Mouse (Mus musculus): ENCODE results near the gene Tec.
"Not testable (repeated sequence)": the region's sequence is repeated elsewhere in the genome, so short reads cannot be mapped to it uniquely, and the experiment has no call there.

Tec gene

DNA sequence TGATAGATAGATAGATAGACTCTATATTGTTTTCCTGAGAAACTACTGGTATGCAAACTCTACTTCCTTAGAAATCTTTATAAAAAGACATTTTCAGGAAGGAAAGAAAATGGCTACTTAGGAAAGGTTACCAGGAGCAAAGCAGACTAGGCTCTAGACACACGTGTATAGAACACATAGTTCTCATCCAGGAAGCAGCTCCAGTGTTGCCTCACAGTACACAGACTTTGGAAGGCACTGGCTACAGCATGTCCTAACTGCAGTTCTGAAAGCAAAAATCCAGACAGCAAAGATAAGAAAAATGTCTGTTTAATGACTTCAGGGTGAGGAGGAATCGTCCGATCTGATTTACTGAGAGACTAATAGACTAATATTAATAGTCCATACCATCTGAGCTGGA is 41.8 kb downstream of the Tec start:
- DNase-seq (ENCODE audit: low spot score in 2 of 2) = no peak

DNA sequence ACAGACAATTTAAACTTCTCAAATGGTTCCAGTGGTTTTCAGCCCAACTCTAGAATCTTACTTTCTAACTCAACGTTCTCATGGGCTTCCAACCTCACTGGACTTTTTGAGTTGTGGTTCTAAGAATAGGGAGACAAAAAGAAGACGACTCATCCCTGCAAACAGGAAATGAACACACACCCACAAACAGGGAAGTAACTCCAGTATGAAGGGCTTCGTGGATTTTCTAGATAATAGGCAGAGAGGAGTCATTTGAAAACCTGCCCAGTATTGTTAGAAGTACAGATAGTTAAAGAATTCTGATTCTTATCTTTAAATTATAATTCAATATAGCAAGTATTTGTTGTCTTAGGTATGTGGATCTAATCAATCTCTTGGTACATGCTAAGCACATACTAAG is 47.6 kb downstream of the Tec start:
- DNase-seq (ENCODE audit: low spot score in 2 of 2) = no peak

DNA sequence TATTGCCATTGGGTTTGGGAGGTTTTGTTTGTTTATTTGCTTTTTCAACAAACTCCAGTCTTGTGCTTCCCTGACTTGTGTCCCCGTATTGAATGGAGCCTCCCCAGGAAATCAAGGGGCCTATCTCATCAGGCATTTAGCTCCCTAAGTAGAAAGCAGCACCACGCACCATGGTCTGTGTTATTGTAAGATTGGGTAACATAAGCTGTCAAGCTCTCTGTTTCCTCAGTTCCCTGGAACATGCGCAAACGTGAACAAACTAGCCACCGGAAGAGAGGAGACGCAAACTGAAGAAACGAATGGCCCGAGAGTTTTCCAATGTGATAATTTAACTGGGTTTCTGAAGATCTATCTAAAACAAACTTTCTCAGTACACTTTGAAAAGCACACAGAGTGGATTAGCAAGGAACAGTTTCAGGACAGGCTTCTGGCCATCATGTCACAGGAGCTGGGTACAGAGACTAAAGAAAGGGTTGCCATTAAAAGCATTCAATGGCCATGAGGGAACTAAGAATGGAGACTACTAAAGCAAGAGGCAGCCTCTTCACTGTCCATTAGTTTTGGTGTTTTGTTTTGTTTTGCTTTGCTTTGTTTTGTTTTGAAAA is 48.1 kb downstream of the Tec start:
- no peak for DNase-seq (ENCODE audit: low spot score in 2 of 2)

DNA sequence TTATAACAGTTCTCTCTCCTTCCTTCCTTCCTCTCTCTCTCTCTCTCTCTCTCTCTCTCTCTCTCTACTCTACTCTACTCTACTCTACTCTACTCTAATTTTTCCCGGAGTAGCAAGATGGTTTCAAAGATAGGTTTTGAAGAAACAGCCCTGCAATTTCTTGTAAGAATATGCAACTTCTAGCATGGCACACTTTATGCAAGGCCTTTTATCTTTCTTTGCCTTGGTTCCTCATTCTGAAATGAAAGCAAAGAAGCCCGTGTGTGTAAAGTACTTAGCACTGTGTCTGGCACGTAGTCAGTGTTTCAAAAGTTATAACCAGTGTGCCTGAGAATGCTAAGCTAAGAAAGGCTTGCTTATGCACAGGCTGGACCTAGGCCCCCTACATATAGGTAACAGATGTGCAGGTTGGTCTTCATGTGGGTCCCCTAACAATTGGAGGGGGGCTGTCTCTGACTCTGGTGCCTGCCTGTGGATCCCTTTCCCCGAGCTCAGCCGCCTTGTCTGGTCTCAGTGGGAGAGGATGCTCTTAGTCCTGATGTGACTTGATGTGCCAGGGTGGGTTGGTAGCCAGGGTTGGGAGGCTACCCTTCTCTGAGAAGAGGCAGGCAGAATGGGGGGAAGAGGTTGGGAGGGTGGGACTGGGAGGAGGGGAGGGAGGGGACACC is 49.6 kb downstream of the Tec start:
- no peak for DNase-seq (ENCODE audit: low spot score in 2 of 2)

DNA sequence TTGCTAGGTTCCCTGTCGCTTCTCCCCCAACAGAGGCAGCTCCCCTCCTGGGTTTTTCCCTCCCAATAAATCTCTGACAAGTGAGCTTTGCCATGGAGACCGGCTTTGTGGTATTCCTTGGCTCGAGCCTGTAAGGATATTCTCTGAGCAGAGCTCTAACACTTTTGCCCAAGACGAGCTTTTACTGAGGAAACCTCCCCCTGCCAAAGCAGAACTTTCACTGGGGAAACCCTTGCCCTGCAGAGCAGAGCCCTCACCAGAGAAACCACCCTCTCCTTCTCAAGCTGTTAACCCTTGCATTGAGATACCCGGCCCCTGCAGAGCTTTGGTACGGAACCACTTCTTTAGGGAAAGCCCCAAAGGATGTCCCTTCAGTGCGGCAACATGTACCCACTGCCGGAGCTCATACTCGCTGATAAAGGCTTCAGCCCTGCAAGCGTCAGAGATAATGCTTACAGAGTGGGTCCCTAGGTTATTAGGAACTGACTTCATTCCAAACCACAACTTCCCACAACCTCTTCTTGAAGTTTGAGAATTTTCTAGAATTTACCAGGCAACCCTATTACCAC is 50.7 kb downstream of the Tec start:
- DNase-seq (ENCODE audit: low spot score in 2 of 2) = no peak

DNA sequence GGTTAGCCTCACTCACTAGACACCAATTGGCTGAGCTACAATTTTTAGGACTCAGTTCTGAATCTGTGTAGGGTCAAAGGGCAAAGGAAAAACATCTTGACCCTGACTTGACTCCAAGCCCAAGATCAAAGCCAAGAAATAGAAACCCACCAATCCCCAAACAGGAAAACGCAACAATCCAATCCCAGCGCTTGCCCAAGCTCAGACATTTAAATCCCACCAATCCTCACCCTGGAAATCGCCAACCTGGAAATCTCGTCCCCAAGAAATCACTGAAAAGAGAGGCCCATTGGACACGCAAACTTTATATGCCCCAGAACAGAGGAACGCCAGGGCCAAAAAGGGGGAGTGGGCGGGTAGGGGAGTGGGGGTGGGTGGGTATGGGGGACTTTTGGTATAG is 51.3 kb downstream of the Tec start:
- not testable (repeated sequence) for DNase-seq (ENCODE audit: low spot score in 2 of 2)

DNA sequence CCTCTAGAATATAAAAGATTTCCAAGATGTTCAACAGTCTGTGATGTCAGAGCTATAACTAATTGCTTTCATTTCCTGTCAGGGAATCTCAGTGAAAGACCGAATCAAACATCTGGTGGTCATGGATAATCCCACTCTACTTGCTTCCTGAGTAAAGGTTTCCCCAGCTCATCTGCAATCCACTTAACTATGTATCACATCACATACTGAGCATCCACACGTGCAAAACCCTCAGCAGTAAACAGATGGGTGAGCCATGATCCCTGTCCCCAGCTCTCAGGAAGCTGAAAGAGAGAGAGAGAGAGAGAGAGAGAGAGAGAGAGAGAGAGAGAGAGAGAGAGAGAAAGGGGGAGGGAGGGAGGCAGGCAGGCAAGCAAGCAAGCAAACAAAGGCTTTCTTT is 51.8 kb downstream of the Tec start:
- DNase-seq (ENCODE audit: low spot score in 2 of 2) = no peak

DNA sequence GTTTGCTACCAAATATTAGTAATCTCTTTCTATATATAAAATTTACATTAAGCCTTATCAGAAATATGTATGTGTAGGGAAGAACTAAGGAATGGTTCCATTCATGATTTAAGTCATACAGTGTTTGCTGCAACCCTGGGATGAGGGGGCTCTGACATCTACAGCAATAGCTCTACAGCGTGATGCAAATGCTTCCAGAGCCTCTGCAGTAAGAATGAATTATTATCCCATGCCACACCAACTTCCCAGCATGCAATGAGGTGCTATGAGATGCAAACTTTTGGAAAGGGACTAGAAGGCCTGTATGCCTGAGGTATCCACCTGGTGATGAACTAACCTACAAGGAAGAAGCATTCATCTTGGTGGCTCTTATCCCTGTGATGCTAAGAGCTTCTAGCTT is 52.2 kb downstream of the Tec start:
- DNase-seq (ENCODE audit: low spot score in 2 of 2) = no peak

DNA sequence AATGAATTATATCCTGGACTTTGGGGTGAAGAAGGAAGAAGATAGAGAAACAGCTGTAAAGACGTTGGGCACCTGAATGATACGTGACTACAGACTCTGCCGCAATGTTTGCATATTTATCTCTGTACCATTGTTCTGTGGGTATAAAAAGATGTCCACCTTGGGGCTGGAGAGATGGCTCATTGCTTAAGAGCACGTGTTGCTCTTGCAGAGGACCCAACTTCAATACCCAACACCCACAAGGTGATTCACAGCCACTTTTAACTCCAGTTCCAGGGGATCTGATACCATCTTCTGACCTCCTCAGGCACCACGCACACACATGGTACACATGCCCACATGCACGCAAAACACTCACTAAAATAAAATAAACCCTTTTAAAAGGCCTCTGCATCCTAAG is 52.9 kb downstream of the Tec start:
- no peak for DNase-seq (ENCODE audit: low spot score in 2 of 2)

DNA sequence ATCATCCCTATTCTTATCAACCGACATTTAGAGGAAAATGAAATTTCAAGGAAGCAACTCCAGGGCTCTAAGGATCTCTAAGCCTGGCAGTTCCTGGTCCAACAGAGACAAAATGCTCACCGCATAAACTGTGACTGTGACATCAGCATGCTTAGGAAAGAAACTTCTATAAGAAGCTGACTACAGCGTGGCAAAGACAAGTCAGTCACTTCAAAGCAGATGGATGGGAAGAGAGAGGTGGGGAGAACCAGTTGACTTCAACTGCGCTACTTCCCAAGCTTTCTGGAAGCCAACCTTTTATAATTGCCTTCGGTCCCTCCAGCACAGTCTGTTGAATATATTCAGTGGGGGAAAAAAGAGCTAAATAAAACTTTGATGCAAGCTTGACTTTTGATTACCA is 54.2 kb downstream of the Tec start:
- no peak for DNase-seq (ENCODE audit: low spot score in 2 of 2)

DNA sequence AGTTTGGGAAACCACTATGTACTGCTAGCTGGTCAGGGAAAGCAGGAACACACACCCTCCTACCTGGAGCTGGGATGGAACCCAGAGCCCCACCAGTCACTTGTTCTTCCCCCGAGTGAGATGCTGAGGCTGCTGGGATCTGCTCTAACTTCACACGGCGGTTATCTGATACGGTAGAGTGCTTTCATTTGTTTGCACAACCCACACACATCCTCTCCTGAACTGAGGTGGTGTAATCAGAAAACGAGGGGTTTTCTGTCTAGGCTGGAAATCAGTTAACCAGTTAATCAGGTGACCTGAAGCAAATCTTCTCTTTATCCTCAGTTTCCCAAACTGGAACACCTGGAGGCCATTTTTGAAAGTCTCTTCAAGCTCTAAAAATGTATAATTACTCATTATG is 55.4 kb downstream of the Tec start:
- no peak for DNase-seq (ENCODE audit: low spot score in 2 of 2)

DNA sequence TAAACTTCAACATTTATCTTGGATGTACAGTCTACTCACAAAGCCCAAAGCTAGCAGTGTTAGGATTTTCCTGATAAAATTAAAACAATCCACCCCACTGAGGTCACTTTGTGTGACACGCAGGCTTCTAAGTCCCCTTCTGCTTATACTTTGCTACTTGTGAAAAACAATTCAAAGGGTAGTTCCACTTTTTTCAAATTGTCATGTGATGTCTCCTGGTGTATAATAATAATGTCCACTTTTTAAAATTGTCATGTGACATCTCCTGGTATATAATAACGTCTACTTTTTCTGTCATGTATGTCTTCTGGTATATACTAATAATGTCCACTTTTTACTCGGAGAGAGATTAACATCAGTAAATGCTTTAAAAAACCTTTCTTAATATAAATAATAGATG is 56.0 kb downstream of the Tec start:
- DNase-seq (ENCODE audit: low spot score in 2 of 2) = no peak

DNA sequence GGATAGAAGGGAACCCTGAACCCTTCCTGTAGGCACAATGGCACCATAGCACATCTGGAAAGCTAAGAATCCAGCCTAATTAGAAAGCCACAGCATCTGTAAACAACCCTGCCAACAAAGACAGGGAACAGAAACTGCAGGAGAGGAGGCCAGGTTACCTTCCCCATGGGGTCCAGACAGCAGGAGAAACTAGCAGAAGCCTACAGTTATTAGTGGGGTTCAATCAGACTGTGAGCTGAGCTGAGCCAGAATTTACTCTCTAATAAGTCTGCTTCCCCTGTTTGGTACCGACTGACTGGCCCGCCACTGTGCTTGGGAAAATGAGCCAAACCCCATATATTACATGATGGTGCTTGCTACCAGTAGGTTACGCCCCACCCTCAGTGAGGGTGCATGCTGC is 56.9 kb downstream of the Tec start:
- no peak for DNase-seq (ENCODE audit: low spot score in 2 of 2)

DNA sequence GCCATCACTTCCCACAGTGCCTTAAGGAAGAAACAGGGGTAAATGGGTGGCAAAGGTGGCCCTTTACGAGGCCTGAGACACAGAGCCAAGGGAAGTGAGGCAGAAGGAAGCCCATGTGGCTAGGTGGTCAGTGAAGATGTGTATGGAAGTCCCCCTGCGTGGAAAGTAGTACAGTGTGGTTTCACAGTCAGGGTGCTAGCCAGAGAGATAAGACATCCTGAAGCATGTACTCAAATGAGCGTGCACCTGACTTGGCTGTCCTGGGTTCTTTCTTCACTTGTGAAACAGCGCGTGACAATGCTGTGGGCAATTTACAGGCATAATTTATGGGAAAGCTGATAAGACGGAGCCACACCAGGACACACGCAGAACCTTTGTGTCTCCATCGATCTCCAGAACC is 57.3 kb downstream of the Tec start:
- no peak for DNase-seq (ENCODE audit: low spot score in 2 of 2)

DNA sequence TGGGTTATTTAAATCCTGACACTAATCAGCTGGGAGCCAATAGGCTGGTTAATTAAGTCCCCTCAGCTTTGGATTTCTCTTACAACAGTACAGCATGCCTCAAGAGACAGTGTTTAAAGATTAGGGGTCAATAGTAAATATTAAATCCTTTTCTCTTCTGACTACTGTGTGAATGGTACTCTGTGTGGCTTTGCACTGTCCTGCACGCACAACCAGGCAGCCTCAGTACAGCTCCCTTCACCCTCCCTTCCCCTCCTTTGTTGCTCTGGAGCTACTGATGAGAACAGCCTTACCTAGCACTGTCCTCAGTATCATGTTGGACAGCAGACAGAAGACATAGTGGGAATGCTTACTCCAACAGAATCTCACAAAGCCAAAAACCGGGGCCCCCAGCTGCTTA is 58.8 kb downstream of the Tec start:
- no peak for DNase-seq (ENCODE audit: low spot score in 2 of 2)

DNA sequence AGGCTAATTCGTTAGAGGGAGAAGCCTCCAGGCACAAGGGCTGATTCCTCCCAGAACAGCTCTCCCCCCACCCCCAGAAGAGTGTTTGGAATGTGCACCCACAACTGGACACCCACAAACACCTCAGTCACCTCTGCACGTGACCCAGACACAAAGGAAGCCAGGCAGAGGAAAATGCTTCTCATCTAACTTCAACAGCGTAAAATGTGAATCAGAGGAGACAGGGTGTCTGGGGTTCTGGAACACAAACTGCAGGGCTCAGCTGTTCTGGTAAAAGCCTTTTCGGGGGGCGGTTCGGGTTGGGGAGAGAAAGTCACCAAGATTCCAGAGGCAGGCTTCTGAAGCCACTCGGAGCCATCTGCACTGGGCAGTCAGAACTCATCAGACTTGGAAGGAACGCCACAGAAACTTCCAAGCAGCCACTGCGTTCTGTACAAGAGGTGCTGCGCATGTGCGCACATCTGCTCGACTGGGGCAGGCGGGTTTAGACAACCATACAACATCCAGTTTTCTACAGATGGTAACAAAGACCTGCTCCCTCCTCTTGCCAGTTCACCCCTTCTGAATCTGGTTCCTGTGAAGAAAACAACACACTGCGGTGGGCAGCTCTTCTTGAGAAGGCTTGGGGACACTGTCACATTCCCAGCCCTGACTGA is 59.7 kb downstream of the Tec start:
- no peak for DNase-seq (ENCODE audit: low spot score in 2 of 2)

DNA sequence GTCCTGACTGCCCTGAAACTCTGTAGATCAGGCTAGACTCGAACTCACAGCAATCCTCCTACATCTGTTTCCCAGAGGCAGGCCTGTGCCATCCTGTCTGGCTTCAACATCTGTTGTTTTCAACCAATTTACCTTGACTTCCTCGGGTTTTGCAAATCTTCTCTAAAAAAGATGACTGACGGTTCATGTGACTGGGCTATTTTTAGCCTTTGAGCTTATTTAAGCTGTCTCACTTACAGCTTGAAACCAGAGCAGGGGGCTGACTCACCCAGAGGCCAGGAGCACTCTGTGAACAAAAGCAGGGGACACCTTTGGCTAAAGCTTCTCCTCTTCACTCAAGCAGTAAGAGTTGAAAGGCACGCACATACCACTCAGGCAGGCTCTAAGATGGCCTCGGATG is 65.4 kb downstream of the Tec start:
- DNase-seq (ENCODE audit: low spot score in 2 of 2) = no peak

DNA sequence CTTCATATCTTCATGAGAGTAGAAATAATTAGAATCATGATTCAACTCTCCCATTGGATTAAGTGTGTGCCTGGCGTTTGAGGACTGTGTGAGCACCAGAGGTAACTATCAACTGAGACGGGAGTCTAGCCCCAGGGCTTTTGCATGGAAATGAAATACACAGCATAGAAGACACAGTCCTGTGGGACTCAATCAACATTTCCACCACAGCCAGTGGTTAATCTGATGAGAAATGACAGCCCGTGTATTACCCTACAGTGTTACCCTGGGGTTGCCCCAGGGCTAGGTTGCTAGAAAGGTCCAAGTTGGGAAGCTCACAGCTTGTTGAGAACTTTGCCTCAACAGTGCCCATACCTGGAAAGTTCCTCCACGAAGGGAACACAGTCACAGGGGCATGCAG is 69.7 kb downstream of the Tec start:
- no peak for DNase-seq (ENCODE audit: low spot score in 2 of 2)

DNA sequence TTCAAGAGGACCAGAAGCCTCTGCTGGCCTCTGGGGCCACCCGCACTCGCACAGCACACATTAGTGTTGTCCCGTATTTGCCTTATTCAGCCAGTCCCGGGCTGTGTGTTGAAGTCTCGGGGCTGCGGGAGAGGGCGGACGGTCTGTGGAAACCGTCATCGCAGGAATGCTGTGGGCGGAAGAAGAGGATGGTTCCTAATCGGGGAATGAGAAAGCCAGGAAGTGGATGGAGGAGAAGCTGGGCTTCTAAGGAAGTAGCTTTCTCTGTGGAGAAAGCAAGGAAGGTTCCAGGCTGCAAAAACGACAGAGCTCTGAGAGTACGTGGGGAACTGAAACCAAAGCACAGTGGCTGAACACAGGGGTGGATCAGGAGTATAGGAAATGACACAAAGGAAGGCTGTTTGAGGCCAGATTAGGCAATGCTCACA is 72.1 kb downstream of the Tec start:
- DNase-seq (ENCODE audit: low spot score in 2 of 2) = no peak

DNA sequence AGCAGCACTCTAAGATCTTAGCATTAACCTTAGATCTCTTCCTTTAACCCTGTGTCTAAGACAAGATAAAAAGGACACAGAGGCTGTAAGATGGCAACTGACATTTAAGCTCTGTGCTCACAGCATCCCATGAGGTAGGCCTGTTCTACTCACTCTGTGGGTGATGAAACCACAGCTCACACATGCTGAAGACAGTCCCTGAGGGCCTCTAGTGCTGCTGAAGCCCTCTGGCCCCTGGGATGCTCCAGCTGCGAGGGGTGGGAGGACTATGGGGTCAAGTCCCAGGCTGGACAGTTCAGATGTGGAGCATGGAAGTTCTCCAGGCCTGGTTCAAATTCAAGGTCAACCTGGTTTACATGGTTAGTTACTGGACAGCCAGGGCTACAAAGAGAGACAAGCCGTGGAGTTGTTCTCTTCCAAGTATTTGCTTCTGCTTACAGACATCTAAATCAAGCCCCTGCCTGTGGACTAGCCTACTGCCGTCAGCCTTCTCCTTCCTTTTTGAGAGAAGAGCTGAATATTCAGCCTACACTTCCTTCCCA is 74.9 kb downstream of the Tec start:
- DNase-seq (ENCODE audit: low spot score in 2 of 2) = no peak

DNA sequence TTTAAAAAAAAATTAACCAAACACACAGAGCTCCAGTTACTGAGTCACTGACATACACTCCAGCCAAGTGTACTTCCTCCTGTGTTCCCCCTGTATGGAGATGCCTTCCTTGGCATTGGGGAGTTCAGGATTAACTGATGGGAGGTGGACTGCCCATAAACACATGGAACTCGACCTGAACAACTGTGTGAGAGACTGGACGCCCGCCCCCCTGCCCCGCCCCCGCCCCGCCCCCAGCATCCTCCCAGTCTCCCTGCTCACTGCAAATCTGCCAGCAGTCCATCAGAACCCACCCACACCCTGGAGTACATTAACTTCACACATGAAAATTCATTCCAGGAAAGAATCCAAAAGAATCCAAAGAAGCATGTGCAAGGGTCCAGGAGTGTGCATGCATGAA is 76.5 kb downstream of the Tec start:
- DNase-seq (ENCODE audit: low spot score in 2 of 2) = no peak

DNA sequence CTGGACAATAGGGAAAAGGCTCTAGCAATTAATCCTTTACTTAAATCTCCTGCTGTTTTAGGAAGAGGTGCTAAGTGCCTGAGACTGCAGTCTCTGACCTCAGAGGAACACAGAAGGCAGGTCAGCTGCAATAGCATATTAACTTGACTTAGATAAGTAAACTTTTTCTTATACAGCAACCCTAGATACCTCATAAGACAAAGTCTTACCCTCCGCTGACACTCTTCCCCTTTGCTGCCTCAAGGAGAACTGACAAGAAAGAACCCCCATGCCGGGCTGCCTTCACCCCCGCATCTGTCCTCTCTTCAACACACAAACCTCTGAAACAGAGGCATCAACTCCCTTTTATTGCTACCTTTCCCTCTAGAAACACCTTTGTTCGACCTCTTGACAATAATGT is 76.9 kb downstream of the Tec start:
- no peak for DNase-seq (ENCODE audit: low spot score in 2 of 2)

DNA sequence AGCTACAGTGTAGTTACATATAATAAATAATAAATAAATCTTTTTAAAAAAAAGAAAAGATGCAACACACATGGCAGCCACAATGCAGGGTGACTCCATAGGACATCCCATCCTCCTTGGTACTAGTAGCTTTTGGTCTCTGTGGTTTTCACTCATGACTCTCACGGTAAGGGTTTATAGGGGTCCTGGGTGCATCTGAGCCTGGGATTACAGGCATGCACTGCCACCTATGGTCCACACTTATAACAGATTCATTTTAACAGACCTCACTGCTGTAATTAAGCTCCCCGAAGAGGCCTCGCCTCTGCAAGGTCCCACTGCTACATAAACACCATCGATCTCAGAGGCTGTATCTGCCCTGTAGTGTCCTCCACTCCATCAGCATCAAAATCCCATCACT is 82.8 kb downstream of the Tec start:
- no peak for DNase-seq (ENCODE audit: low spot score in 2 of 2)
